Mouse (Mus musculus) right cerebral cortex, postnatal 10 days (tissue): ENCODE data around the gene Scnn1a.

Source experiments
- DNase-seq, 2 experiments: peaks; one replicate each; pipeline ENCODE4 v3.0.0; 2021; ENCODE audit warnings: low spot score in 2 of 2

Scnn1a gene

DNA sequence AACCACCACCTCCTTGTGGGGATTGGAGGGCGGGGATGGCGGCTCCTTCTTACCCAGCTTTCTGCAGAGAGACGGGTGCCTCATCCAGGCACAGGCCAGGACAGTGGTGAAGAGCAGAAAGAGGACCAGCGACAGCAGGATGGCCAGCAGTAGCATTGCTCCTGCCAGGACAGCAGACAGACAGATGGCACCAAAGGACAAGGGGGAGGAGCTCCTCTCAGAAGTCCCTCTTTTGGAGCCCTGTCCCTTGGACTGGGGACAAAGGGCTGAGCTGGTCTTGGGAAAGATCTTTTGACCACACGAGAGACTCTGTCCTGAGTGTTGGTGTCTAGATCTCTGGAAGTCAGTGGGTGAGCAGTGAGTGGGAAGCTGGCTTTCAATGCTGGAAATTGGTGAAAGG lies 11.1 kb upstream of the Scnn1a start:
- DNase-seq: no peak

GRCm38 (mm10) chr6:125312171-125312570 lies 8.3 kb upstream of the Scnn1a start:
- DNase-seq: no peak

GRCm38 (mm10) chr6:125312581-125313355 lies 7.7 kb upstream of the Scnn1a start:
- DNase-seq: no peak

- DNase-seq: peak; percentile 69 to 71
These were observed 6.8 kb upstream of the Scnn1a start, which contains the start of gene Ltbr for GRCm38 (mm10) chr6:125313546-125314230. Gene Ltbr, minus strand, starts transcription at chr6:125313885.

GRCm38 (mm10) chr6:125314231-125314563 lies 6.3 kb upstream of the Scnn1a start:
- no peak for DNase-seq

DNA sequence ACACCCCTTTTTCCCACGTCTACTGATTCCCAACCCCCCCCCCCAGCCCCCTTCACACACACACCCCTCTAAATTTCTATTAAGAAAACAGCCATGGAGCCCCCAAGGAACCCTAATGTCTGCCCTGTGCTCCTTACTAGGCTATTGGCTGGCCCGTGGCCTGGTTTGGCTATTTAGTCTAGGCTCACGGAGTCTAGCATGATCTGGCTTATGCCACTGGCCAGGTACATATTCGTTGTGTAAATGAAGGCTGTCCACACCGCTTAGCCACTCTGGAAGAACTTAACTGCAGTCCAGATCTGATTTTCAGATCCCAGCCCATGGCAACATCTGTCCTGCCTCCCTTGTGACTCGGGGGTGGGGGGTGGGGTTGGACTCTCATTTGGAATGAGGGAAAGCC lies 5.7 kb upstream of the Scnn1a start:
- no peak for DNase-seq

DNA sequence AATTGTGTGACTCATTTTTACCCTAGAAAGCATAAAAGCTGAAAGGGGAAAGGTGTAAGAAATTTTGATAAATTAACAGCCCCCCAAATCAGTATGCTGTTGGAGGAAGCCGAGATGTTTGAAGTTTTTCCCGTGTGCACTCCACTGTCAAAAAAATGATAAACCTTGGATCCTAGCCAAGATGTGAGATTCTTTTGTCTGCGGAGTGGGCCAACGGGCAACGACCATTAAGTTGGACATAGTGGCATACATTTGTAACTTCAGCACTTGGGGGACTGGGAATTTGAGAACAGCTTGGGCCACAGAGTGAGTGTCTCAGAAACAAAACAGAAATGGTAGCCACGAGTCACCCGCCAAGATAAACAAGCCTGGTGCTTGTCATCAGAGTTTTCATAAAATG lies 3.4 kb upstream of the Scnn1a start:
- no peak for DNase-seq

- DNase-seq: no peak
These were observed 1.2 kb upstream of the Scnn1a start for GRCm38 (mm10) chr6:125318981-125319918.

GRCm38 (mm10) chr6:125319919-125320296 lies 551 bp upstream of the Scnn1a start:
- DNase-seq: no peak

DNA sequence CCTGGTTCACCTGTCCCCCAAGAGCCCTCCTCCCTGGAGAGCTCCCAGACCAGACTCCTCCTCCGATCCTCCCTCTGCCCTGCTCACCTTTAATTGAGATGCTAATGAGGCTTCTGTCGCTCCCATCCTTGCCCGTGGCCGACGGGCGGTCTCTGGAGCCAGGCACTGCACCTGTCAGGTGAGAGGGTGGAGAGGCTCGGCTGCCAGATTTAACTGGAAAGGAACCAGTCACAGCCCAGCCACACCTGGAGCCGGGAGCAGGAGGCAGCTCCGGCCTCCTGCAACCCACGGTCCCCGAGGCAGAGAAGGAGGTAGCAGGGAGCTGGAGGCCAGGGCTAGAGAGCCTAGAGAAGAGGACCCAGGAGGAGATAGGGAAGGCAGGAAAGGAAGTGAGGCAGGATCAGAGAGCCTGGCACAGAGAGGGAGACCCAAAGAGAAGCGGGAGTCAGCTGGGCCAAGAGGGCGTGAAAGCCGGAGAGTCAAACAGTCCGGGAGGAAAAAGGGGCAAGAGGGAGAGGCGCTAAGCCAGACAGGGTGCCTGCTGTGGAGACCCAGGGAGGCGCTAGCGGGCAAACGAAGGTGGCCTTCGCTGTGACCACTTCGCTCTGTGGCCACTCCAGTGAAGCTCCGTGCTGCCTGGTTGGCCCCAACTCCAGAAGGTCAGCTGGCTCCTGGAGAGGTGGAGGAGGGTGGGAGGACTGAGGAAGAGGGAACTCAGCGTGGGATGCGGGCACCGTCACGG lies 826 bp downstream of the Scnn1a start:
- no peak for DNase-seq

DNA sequence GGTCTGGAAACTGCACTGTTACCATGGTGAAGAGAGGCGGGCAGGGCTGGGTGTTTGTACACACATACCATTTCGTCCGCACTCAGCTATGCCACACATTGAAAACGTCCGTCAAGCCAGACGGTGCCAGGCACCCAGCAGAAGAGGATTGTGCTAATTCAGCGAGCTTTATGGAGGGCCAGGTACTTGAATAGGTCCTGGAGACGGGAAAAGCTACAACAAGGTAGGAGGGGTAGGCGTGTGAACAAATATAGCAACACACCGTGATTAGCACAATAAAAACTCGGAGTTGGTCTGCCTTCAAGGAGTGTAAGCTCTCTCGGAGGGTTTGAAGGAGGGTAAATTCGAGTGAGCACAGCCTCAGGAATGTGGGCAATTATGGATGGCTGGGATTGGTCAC lies 2.3 kb downstream of the Scnn1a start:
- peak; percentile 49 to 65 for DNase-seq

DNA sequence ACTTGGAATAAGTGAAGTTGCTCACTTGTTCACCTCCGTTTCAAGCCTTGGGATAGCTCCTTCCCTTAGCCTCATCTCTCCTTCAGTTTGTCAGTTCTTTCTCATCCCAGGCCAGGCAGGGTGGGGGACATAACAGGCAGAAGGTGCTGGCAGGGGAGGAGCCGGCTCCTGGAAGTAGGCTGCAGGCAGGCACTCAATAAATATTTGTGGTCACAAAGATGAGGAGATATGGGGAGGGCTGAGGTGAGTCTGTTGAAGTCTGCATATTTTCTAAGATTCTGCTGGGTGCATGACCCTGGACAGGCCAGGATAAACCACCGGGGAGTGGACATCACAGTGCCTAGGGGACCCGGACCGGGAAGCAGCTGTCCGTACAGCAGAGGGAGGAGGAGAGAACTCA lies 3.1 kb downstream of the Scnn1a start:
- DNase-seq: no peak

GRCm38 (mm10) chr6:125325337-125325736 lies 4.9 kb downstream of the Scnn1a start:
- no peak for DNase-seq

DNA sequence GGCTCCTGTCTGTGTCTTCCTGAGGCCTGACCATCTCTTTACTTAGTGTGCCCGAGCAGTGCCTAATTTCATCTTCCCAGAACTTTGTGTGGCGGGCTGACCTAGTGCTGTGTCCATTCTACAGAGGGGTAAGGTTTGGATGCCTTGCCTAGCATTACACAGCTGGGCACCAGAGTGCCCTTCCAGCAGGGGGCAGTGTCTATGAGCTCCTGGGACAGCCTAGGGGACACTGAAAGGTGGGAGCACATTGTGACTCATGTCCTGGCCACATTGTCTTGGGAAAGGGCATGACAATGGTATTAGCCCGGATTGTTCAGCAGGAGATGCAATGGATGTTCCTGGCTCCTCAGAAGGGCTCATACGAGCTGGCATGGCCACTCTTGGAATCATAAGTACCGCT lies 7.8 kb downstream of the Scnn1a start:
- no peak for DNase-seq

DNA sequence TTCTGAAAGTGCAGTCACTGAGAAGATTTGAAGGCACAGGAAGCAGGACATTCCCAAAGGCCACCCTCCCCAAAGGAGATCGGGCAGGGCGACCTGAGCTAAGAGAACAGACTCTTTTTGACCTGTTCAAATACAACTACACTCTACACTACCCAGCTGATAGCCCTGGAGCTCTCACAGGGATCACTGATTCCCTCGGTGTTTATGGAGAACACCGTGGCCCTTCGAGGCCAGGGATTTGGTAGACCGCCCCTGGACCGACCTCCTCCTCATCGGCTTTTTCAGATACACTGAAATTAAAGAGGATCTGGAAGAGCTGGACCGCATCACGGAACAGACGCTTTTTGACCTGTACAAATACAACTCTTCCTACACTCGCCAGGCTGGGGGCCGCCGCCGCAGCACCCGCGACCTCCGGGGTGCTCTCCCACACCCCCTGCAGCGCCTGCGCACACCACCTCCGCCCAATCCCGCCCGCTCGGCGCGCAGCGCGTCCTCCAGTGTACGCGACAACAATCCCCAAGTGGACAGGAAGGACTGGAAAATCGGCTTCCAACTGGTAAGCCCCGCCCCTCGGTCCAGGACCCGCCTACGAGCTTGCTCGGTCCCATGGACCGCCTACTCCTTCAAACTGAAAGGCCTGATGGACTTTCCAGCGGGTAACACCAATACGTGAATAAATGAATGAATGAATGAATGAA lies 10.3 kb downstream of the Scnn1a start:
- DNase-seq: peak; percentile 83 to 86

- no peak for DNase-seq
These were observed 12.8 kb downstream of the Scnn1a start for GRCm38 (mm10) chr6:125333112-125333899.

- no peak for DNase-seq
These were observed 13.9 kb downstream of the Scnn1a start for GRCm38 (mm10) chr6:125334356-125334755.

DNA sequence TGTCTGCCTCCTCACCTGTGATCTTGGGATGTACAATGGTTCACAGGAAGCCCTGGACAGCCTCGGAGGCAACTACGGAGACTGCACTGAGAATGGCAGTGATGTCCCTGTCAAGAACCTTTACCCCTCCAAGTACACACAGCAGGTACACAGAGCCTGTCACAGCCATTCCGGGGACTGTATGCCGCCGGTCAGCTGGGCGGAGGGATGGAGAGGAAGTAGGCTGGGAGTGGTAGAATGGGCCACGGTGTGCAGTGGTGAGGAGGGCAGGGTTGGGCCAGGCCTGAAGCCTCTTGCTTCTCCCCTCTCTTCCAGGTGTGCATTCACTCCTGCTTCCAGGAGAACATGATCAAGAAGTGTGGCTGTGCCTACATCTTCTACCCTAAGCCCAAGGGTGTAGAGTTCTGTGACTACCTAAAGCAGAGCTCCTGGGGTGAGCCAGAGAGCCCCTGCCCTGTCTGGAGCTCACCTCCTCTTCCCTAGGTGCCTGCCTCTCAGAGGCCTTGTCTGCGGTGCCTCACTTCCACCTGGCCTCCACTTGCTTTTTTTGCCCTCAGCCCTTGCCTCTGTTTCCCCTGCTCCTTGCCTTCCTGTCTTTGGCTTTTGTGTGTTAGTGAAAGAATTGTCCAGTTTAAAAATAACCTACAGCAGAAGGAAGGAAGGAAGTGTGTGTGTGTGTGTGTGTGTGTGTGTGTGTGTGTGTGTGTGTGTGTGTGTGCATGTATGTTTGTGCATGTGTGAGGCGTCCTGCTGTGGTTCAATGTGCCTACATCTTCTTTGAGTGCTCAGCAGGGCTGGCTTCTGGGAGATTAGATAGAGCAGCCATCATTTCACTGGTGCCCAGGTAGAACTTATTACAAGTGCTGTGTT lies 18.6 kb downstream of the Scnn1a start:
- DNase-seq: no peak

GRCm38 (mm10) chr6:125340244-125340643 lies 19.8 kb downstream of the Scnn1a start:
- no peak for DNase-seq
